Mouse (Mus musculus): ENCODE measurements around the gene Pnma3. TPM values are rescaled to one million over a fixed set of nuclear protein-coding genes. Genes with fewer than 3 reads are reported as not detected.
"Not testable (repeated sequence)": the region's sequence is repeated elsewhere in the genome, so short reads cannot be mapped to it uniquely, and the experiment has no call there.

Pnma3 gene
- polyA plus RNA-seq, 1 experiment from 2014 or later: 6.6 TPM

GRCm38 (mm10) chrX:73082267-73083055 lies 17.9 kb downstream of the Pnma3 start, which contains the start of gene Xlr4a:
Gene Xlr4a (minus strand): TSS chrX:73082478.
- not testable (repeated sequence) for H3K27ac ChIP-seq (ENCODE audit: low read depth, low read length); H3K9me3 ChIP-seq (ENCODE audit: control insufficient read depth, low read length); H3K4me3 ChIP-seq (ENCODE audit: low read length); H3K4me2 ChIP-seq (ENCODE audit: low read length); H3K4me1 ChIP-seq (ENCODE audit: control insufficient read depth, insufficient read depth, low read depth, low read length); ATAC-seq; H3K9ac ChIP-seq (ENCODE audit: low read depth, low read length); H3K36me3 ChIP-seq (ENCODE audit: control insufficient read depth, insufficient read depth, low read length); H3K27me3 ChIP-seq (replicated peaks; ENCODE audit: control insufficient read depth, insufficient read depth, low read length)
- WGBS: 83% methylated on average over 18 of the region's 19 CpGs

- 80% methylated on average over 12 of the region's 13 CpGs for WGBS
- not testable (repeated sequence) for H3K4me2 ChIP-seq (ENCODE audit: low read length); H3K36me3 ChIP-seq (ENCODE audit: control insufficient read depth, insufficient read depth, low read length); H3K9me3 ChIP-seq (ENCODE audit: control insufficient read depth, low read length); H3K9ac ChIP-seq (ENCODE audit: low read depth, low read length); H3K27ac ChIP-seq (ENCODE audit: low read depth, low read length); H3K4me1 ChIP-seq (ENCODE audit: control insufficient read depth, insufficient read depth, low read depth, low read length); ATAC-seq; H3K4me3 ChIP-seq (ENCODE audit: low read length); H3K27me3 ChIP-seq (replicated peaks; ENCODE audit: control insufficient read depth, insufficient read depth, low read length)
Measured at GRCm38 (mm10) chrX:73096941-73097508, 32.4 kb downstream of the Pnma3 start, which contains the start of gene Xlr3a. Gene Xlr3a (minus strand): TSS chrX:73097095.

GRCm38 (mm10) chrX:73116747-73117146 lies 52.2 kb downstream of the Pnma3 start, which contains the start of gene Gm14685:
Gene Gm14685 (plus strand): TSS chrX:73117047.
- not testable (repeated sequence) for H3K4me1 ChIP-seq (ENCODE audit: control insufficient read depth, insufficient read depth, low read depth, low read length); H3K4me3 ChIP-seq (ENCODE audit: low read length); H3K27ac ChIP-seq (ENCODE audit: low read depth, low read length); H3K9me3 ChIP-seq (ENCODE audit: control insufficient read depth, low read length); H3K36me3 ChIP-seq (ENCODE audit: control insufficient read depth, insufficient read depth, low read length); H3K4me2 ChIP-seq (ENCODE audit: low read length); H3K27me3 ChIP-seq (replicated peaks; ENCODE audit: control insufficient read depth, insufficient read depth, low read length); ATAC-seq; H3K9ac ChIP-seq (ENCODE audit: low read depth, low read length)
- no CpG with 5 or more reads among the region's 7 CpGs for whole genome bisulfite sequencing

Other genes starting within 250 kb of the Pnma3 start
- gene Gabrq, start 239.6 kb upstream of the Pnma3 start, polyA plus RNA-seq (2015; fragmentation: Nextera tagmentation; extraction: Ambion mirVana): 4.5 and 4.7 TPM in 2 replicates
- 66.8 and 70.1 TPM in 2 replicates for gene Cetn2, start 146.4 kb upstream of the Pnma3 start, polyA plus RNA-seq (2015; fragmentation: Nextera tagmentation; extraction: Ambion mirVana)
- 51.2 and 54.5 TPM in 2 replicates for gene Nsdhl, start 146.2 kb upstream of the Pnma3 start, polyA plus RNA-seq (2015; fragmentation: Nextera tagmentation; extraction: Ambion mirVana)
- gene Zfp185, start 77.4 kb upstream of the Pnma3 start, polyA plus RNA-seq (2015; fragmentation: Nextera tagmentation; extraction: Ambion mirVana): 1.3 and 2.0 TPM in 2 replicates
- gene Pnma5, start 27.7 kb upstream of the Pnma3 start, polyA plus RNA-seq (2015; fragmentation: Nextera tagmentation; extraction: Ambion mirVana): 0.16 and 0.43 TPM in 2 replicates
- 0.29 TPM in 1 of 2 replicates, not detected in the other for gene Xlr4a, start 17.7 kb downstream of the Pnma3 start, polyA plus RNA-seq (2015; fragmentation: Nextera tagmentation; extraction: Ambion mirVana)
- 4.1 and 4.2 TPM in 2 replicates for gene Xlr3a, start 32.3 kb downstream of the Pnma3 start, polyA plus RNA-seq (2015; fragmentation: Nextera tagmentation; extraction: Ambion mirVana)
- gene Gm14685, start 52.3 kb downstream of the Pnma3 start, polyA plus RNA-seq (2015; fragmentation: Nextera tagmentation; extraction: Ambion mirVana): 0.72 and 1.9 TPM in 2 replicates
- not detected in 2 replicates for gene Xlr5b, start 84.0 kb downstream of the Pnma3 start, polyA plus RNA-seq (2015; fragmentation: Nextera tagmentation; extraction: Ambion mirVana)
- gene DXBay18, start 84.7 kb downstream of the Pnma3 start, polyA plus RNA-seq (2015; fragmentation: Nextera tagmentation; extraction: Ambion mirVana): 0.38 and 1.0 TPM in 2 replicates
- not detected in 2 replicates for gene Spin2d, start 112.2 kb downstream of the Pnma3 start, polyA plus RNA-seq (2015; fragmentation: Nextera tagmentation; extraction: Ambion mirVana)
- 12.7 and 16.0 TPM in 2 replicates for gene Xlr3b, start 127.4 kb downstream of the Pnma3 start, polyA plus RNA-seq (2015; fragmentation: Nextera tagmentation; extraction: Ambion mirVana)
- 0.66 and 0.75 TPM in 2 replicates for gene Xlr4b, start 149.5 kb downstream of the Pnma3 start, polyA plus RNA-seq (2015; fragmentation: Nextera tagmentation; extraction: Ambion mirVana)
- gene F8a, start 163.5 kb downstream of the Pnma3 start, polyA plus RNA-seq (2015; fragmentation: Nextera tagmentation; extraction: Ambion mirVana): 33.0 and 34.3 TPM in 2 replicates
- not detected in 2 replicates for gene Xlr4c, start 178.3 kb downstream of the Pnma3 start, polyA plus RNA-seq (2015; fragmentation: Nextera tagmentation; extraction: Ambion mirVana)
- 0.11 TPM in 1 of 2 replicates, not detected in the other for gene Xlr3c, start 200.6 kb downstream of the Pnma3 start, polyA plus RNA-seq (2015; fragmentation: Nextera tagmentation; extraction: Ambion mirVana)
- not detected in 2 replicates for gene Xlr5a, start 228.2 kb downstream of the Pnma3 start, polyA plus RNA-seq (2015; fragmentation: Nextera tagmentation; extraction: Ambion mirVana)
- gene Xlr5c, start 228.2 kb downstream of the Pnma3 start, polyA plus RNA-seq (2015; fragmentation: Nextera tagmentation; extraction: Ambion mirVana): not detected in 2 replicates